Mouse (Mus musculus): Measurements from ENCODE around the gene Ufsp1. TPM values are rescaled to one million over a fixed set of nuclear protein-coding genes. Genes with fewer than 3 reads are reported as not detected.

Gene Ufsp1
- polyA plus RNA-seq, 1 experiment from 2014 or later = 8.6 TPM

DNA sequence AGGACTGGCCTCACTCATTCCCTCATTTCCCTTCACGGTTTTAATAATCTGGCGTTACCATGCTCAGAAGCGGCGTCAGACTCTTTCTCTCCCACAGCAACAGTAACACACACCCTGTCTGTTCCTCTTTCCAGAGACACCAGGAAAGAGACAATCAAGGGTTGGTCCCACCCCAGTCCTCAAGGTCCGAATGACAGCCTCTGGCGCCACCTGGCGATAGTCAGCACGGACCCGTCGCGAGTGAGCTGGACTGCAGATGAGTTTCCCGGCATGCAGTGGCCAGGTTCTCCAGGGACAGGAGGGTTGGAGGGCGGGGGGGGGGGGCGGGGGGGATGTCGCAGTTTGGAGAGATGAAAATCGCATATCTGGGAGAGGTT is 7.8 kb upstream of the Ufsp1 start:
- Histone ChIP-seq H3K9ac (ENCODE audit: low read length) (peak overlapping the region; percentile 52; the same call in 1 of the 2 replicates), H3K9me3 (replicated peaks; ENCODE audit: control insufficient read depth, low read length) (no peaks in the 10 kb centered on the region), H3K36me3 (ENCODE audit: control insufficient read depth, insufficient read depth, low read length) (no peaks in the 10 kb centered on the region), H3K4me1 (ENCODE audit: control insufficient read depth, insufficient read depth, low read length) (peaks cover 33% of the 10 kb centered on the region), H3K4me3 (replicated peaks; ENCODE audit: low read length) (peak overlapping the region; percentile 33), H3K27me3 (ENCODE audit: control insufficient read depth, insufficient read depth, low read length) (peaks cover 34% of the 10 kb centered on the region), H3K4me2 (ENCODE audit: low read depth, low read length) (peak overlapping the region; percentile 75), H3K27ac (ENCODE audit: low read length) (no peak overlapping the region)
- WGBS = under 1% methylated on average over 16 of the region's 16 CpGs
- ATAC-seq (ENCODE audit: insufficient read depth, low FRiP score) = peak; percentile 62; the same call in 1 of the 2 replicates

DNA sequence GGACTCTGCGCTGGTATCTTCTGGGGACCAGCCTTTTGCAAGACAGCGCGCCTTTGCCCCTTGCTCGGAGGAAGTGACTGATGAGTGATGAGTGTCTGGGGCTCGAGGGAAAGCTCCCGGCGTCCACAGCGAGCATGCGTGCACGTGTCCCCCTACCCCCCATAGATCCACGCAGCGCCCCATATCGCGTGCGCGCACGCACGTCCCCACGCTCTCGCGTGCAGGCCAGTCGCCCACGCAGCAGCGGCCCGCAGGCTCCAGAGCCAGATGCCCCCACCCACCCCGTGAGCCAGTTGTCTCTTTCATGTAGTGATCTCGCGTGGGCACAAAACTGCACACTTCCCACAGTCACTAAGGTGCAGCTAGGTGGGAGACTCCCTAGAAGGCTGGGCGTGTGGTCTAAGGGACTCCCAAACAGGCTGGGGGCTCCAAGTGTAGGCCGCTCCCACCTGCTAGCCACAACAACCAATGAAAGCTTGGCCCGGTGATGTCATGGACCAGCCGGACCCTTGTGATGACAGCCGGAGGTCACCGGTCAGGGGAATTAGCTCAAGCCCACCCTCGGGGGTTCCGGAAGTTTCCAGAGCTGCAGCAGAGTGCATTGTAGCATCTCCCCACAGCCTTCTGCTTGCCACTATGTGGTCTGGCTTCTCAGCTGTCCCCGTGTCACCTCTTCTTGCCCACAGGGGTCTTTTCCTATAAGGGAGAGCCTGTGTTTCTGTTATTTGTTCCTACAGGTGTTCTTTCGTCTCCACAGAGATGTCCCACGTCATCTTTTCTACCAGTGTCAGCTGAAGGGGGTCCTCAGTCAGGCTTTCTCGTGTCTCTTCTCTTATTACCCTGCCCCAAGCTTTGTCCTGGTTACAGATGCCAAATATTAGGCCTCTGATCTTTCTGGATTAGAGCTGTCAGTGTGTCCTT is 7.1 kb upstream of the Ufsp1 start, which contains the start of gene Ache:
TSS of gene Ache (plus strand) at position 488 of the 921 bp plus-strand sequence.
- 3% methylated on average over 40 of the region's 40 CpGs for WGBS
- Histone ChIP-seq H3K4me1 (ENCODE audit: control insufficient read depth, insufficient read depth, low read length) (peaks cover 33% of the 10 kb centered on the region), H3K27ac (ENCODE audit: low read length) (no peak within 1 kb of the TSS; the same call in 1 of the 2 replicates), H3K4me2 (ENCODE audit: low read depth, low read length) (peak within 1 kb of the TSS; percentile 75), H3K9ac (ENCODE audit: low read length) (peak within 1 kb of the TSS; percentile 66), H3K36me3 (ENCODE audit: control insufficient read depth, insufficient read depth, low read length) (no peaks in the 10 kb centered on the region), H3K27me3 (ENCODE audit: control insufficient read depth, insufficient read depth, low read length) (peaks cover 34% of the 10 kb centered on the region), H3K4me3 (replicated peaks; ENCODE audit: low read length) (peak within 1 kb of the TSS; percentile 46), H3K9me3 (replicated peaks; ENCODE audit: control insufficient read depth, low read length) (no peaks in the 10 kb centered on the region)
- ATAC-seq (ENCODE audit: insufficient read depth, low FRiP score) = 0 out of 2 replicates have a peak, but pooled peaks have one; percentile 20

DNA sequence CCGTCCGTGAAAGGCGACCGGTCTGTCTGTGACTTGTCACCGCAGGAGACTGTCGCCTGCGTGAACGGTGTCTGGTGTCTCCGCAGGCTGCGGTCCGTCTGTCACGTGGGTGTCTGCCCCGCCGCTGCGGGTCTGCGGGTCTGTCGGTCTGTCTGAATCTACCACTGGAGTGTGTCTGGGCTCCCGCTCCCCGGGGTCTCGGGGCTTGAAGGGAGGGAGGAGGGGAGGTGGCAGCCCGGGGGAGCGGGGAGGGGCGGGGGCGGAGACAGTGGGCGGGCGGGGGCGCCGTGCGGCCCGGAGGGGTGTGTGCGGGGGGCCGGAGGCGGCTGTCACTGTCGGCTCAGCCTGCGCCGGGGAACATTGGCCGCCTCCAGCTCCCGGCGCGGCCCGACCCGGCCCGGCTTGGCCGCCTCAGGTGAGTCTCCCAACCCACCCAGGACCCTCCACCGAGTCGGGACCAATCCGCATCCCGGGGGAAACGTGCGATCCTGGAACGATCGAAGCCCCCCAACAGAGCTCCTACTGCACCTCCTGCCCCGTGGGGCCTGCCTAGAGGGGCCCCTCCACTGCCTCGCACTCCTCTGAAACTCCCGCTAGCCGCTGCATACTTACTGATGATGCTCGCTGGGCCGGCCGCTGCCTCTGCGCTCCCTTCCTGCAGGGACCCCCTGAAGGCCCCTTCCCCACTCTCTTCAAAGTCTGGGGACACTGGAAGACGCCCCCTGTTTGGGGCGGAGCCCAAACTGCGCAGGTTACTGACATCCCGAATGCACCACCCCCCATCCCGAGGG is 6.3 kb upstream of the Ufsp1 start:
- no peaks in the 10 kb centered on the region for H3K36me3 ChIP-seq (ENCODE audit: control insufficient read depth, insufficient read depth, low read length)
- H3K27ac ChIP-seq (ENCODE audit: low read length) = no peak overlapping the region; the same call in 1 of the 2 replicates
- H3K4me2 ChIP-seq (ENCODE audit: low read depth, low read length) = peak overlapping the region; percentile 75
- peak overlapping the region; percentile 46 for H3K4me3 ChIP-seq (replicated peaks; ENCODE audit: low read length)
- H3K9me3 ChIP-seq (replicated peaks; ENCODE audit: control insufficient read depth, low read length) = no peaks in the 10 kb centered on the region
- peak overlapping the region; percentile 66 for H3K9ac ChIP-seq (ENCODE audit: low read length)
- peaks cover 36% of the 10 kb centered on the region for H3K4me1 ChIP-seq (ENCODE audit: control insufficient read depth, insufficient read depth, low read length)
- under 1% methylated on average over 48 of the region's 65 CpGs for WGBS
- H3K27me3 ChIP-seq (ENCODE audit: control insufficient read depth, insufficient read depth, low read length) = peaks cover 34% of the 10 kb centered on the region
- peak; percentile 5; the same call in 1 of the 2 replicates for ATAC-seq (ENCODE audit: insufficient read depth, low FRiP score)

DNA sequence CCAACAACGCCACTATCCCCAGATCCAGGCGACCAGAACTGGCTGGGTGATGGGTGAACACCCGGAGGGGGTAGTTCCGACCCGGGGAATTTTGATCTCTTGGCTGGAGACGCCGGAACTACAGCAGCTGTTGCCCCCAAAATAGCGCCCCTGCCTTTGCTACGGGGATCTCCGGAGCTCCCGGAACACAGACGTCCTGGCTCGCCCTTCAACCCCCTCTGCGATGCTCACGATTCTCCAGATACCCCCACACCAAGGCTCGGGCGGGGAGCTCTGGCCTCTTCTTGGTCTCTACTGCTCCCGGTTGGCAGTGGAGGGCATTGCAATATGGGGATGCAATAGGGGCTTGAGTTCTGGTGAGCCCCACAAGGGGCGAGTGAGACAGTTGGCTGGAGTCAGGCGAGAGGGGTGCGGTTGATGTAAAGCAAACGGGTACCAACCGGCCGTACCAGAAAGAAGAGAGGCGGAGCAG is 5.4 kb upstream of the Ufsp1 start:
- 3% methylated on average over 25 of the region's 25 CpGs for WGBS
- no peak for ATAC-seq (ENCODE audit: insufficient read depth, low FRiP score)
- no peaks in the 10 kb centered on the region for H3K9me3 ChIP-seq (replicated peaks; ENCODE audit: control insufficient read depth, low read length)
- no peak overlapping the region; the same call in 1 of the 2 replicates for H3K27ac ChIP-seq (ENCODE audit: low read length)
- H3K27me3 ChIP-seq (ENCODE audit: control insufficient read depth, insufficient read depth, low read length) = peaks cover 34% of the 10 kb centered on the region
- H3K9ac ChIP-seq (ENCODE audit: low read length) = peak overlapping the region; percentile 66
- H3K4me2 ChIP-seq (ENCODE audit: low read depth, low read length) = peak overlapping the region; percentile 75
- no peaks in the 10 kb centered on the region for H3K36me3 ChIP-seq (ENCODE audit: control insufficient read depth, insufficient read depth, low read length)
- H3K4me1 ChIP-seq (ENCODE audit: control insufficient read depth, insufficient read depth, low read length) = peaks cover 39% of the 10 kb centered on the region
- H3K4me3 ChIP-seq (replicated peaks; ENCODE audit: low read length) = peak overlapping the region; percentile 46

DNA sequence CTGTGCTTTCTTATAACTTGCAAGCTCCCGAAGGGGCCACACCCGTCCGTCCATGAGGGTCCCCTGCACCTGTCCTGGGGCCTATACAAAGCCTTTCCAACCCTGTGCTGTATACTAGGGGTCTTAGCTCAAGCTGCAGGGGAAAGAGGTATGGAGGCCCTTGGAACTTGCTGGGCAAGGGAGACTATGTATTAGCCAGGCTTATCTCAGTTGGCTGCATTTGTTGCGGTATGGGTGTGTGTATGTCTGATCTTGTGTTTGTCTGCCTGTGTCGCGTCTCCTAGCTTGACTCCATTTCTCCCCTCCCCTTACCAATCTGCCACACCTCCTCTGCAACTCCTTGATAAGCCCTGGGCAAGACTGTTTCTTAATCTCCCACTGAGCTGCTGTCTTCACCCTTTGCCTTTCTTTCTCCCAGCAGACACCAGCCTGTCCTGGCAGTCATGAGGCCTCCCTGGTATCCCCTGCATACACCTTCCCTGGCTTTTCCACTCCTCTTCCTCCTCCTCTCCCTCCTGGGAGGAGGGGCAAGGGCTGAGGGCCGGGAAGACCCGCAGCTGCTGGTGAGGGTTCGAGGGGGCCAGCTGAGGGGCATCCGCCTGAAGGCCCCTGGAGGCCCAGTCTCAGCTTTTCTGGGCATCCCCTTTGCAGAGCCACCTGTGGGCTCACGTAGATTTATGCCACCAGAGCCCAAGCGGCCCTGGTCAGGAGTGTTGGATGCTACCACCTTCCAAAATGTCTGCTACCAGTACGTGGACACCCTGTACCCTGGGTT is 4.7 kb upstream of the Ufsp1 start:
- no peak for ATAC-seq (ENCODE audit: insufficient read depth, low FRiP score)
- peak overlapping the region; percentile 46 for H3K4me3 ChIP-seq (replicated peaks; ENCODE audit: low read length)
- peak overlapping the region; percentile 75 for H3K4me2 ChIP-seq (ENCODE audit: low read depth, low read length)
- 47% methylated on average over 13 of the region's 13 CpGs for WGBS
- no peaks in the 10 kb centered on the region for H3K9me3 ChIP-seq (replicated peaks; ENCODE audit: control insufficient read depth, low read length)
- H3K4me1 ChIP-seq (ENCODE audit: control insufficient read depth, insufficient read depth, low read length) = peaks cover 42% of the 10 kb centered on the region
- no peak overlapping the region; the same call in 1 of the 2 replicates for H3K27ac ChIP-seq (ENCODE audit: low read length)
- H3K27me3 ChIP-seq (ENCODE audit: control insufficient read depth, insufficient read depth, low read length) = peaks cover 34% of the 10 kb centered on the region
- peak overlapping the region; percentile 66 for H3K9ac ChIP-seq (ENCODE audit: low read length)
- H3K36me3 ChIP-seq (ENCODE audit: control insufficient read depth, insufficient read depth, low read length) = no peaks in the 10 kb centered on the region

DNA sequence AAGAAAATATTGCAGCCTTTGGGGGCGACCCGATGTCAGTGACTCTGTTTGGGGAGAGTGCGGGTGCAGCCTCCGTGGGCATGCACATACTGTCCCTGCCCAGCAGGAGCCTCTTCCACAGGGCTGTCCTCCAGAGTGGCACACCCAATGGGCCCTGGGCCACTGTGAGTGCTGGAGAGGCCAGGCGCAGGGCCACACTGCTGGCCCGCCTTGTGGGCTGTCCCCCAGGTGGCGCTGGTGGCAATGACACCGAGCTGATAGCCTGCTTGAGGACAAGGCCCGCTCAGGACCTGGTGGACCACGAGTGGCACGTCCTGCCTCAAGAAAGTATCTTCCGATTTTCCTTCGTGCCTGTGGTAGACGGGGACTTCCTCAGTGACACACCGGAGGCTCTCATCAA is 3.8 kb upstream of the Ufsp1 start:
- no peaks in the 10 kb centered on the region for H3K9me3 ChIP-seq (replicated peaks; ENCODE audit: control insufficient read depth, low read length)
- H3K36me3 ChIP-seq (ENCODE audit: control insufficient read depth, insufficient read depth, low read length) = peaks cover 6% of the 10 kb centered on the region; the same call in 1 of the 2 replicates
- H3K4me1 ChIP-seq (ENCODE audit: control insufficient read depth, insufficient read depth, low read length) = peaks cover 49% of the 10 kb centered on the region
- WGBS = 22% methylated on average over 15 of the region's 15 CpGs
- peaks cover 34% of the 10 kb centered on the region for H3K27me3 ChIP-seq (ENCODE audit: control insufficient read depth, insufficient read depth, low read length)
- peak overlapping the region; percentile 16; the same call in 1 of the 2 replicates for H3K4me2 ChIP-seq (ENCODE audit: low read depth, low read length)
- H3K9ac ChIP-seq (ENCODE audit: low read length) = 0 out of 2 replicates have a peak overlapping the region, but pooled peaks have one; percentile 11
- H3K27ac ChIP-seq (ENCODE audit: low read length) = no peak overlapping the region
- no peak for ATAC-seq (ENCODE audit: insufficient read depth, low FRiP score)
- H3K4me3 ChIP-seq (replicated peaks; ENCODE audit: low read length) = no peak overlapping the region

DNA sequence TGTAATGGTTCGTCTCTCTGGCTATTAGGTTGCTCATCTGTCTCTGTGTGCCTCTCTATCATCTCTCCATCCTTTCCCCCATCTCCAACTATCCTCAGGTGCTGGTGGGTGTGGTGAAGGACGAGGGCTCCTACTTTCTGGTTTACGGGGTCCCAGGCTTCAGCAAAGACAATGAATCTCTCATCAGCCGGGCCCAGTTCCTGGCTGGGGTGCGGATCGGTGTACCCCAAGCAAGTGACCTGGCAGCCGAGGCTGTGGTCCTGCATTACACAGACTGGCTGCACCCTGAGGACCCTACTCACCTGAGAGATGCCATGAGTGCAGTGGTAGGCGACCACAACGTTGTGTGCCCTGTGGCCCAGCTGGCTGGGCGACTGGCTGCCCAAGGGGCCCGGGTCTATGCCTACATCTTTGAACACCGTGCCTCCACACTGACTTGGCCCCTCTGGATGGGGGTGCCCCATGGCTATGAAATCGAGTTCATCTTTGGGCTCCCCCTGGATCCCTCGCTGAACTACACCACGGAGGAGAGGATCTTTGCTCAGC is 3.0 kb upstream of the Ufsp1 start:
- WGBS = 75% methylated on average over 15 of the region's 15 CpGs
- Histone ChIP-seq H3K36me3 (ENCODE audit: control insufficient read depth, insufficient read depth, low read length) (peaks cover 13% of the 10 kb centered on the region), H3K4me3 (replicated peaks; ENCODE audit: low read length) (no peak overlapping the region), H3K4me1 (ENCODE audit: control insufficient read depth, insufficient read depth, low read length) (peaks cover 49% of the 10 kb centered on the region), H3K4me2 (ENCODE audit: low read depth, low read length) (no peak overlapping the region), H3K9ac (ENCODE audit: low read length) (no peak overlapping the region), H3K27ac (ENCODE audit: low read length) (no peak overlapping the region), H3K27me3 (ENCODE audit: control insufficient read depth, insufficient read depth, low read length) (peaks cover 34% of the 10 kb centered on the region), H3K9me3 (replicated peaks; ENCODE audit: control insufficient read depth, low read length) (no peaks in the 10 kb centered on the region)
- no peak for ATAC-seq (ENCODE audit: insufficient read depth, low FRiP score)

DNA sequence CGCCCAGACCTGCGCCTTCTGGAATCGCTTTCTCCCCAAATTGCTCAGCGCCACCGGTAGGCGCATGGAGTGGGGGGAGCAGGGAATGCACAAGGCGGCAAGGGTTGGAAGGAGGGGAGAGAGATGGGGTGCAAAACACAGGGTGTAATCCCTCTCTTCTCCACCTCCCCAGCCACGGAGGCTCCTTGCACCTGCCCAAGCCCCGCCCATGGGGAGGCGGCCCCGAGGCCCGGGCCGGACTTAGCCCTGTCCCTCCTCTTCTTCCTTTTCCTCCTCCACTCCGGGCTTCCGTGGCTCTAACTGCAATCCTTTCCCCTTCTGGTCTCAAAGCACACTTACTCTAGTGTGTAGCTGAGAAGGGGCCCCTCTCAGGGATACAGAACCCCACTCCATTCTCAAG is 1.1 kb upstream of the Ufsp1 start:
- under 1% methylated on average over 14 of the region's 15 CpGs for WGBS
- H3K4me2 ChIP-seq (ENCODE audit: low read depth, low read length) = peak overlapping the region; percentile 93
- peak overlapping the region; percentile 53 for H3K4me3 ChIP-seq (replicated peaks; ENCODE audit: low read length)
- H3K9ac ChIP-seq (ENCODE audit: low read length) = peak overlapping the region; percentile 86
- peaks cover 36% of the 10 kb centered on the region for H3K4me1 ChIP-seq (ENCODE audit: control insufficient read depth, insufficient read depth, low read length)
- H3K27ac ChIP-seq (ENCODE audit: low read length) = peak overlapping the region; percentile 95
- H3K9me3 ChIP-seq (replicated peaks; ENCODE audit: control insufficient read depth, low read length) = no peaks in the 10 kb centered on the region
- peaks cover 20% of the 10 kb centered on the region for H3K27me3 ChIP-seq (ENCODE audit: control insufficient read depth, insufficient read depth, low read length)
- peaks cover 26% of the 10 kb centered on the region for H3K36me3 ChIP-seq (ENCODE audit: control insufficient read depth, insufficient read depth, low read length)
- ATAC-seq (ENCODE audit: insufficient read depth, low FRiP score) = peak; percentile 60
